Mouse (Mus musculus): ENCODE results near the gene Slf2.

The Slf2 gene

DNA sequence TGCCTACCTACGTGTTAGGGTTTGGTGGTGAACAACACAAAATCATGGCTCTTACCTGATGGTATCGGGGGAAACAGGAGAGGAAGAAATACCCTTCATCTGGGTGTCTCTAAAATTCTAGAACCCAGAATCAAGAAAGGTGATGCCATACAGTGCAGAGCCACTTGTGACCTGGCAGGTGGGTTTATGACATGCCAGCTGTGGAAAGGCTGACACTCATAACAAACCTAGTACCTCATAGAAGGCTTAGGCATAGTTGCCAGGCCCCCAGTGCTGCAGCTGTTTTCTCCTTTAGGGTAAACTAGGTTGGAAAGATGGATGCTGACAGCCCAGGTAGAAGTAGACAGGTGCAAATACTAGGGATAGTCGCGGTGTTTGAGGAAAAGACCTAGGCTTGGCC is 53.5 kb downstream of the Slf2 start:
- no peak for DNase-seq (ENCODE audit: low read depth)

DNA sequence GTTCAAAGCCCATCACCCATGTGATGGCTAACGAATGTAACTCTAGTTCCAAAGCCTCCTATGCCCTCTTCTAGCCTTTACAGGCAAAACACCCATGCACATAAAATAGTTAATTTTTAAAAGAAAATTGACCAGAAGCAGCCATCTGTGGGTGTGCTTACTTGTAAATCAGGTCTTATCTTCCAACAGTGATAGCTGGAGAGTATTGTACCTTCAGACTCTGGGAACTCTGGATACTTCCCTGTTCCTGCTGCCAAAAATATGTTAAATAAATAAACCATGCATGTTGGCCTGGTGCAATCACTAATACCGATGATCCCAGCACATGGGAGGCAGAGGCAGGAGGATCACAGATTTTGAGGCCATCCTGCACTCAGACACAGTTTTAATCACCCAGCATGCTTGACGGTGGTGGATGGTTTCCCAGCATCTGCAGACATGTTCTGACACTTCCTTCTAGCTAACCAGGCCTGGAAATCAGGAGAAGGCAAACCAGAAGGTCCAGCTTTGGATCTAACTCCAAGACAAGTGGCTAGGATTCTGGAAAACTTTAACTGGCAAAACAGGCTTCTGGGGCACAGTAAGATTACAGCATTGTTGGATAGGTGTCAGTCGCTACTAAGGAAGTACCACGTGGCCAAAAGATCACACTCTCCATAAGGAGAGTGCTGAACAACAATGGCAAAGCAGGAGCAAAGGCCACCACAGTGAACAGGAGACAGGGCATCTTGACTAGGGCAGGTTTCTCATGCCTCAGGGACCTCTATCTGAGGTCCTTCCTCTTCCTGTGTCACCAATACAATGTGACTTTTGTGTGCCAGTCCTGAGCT is 54.4 kb downstream of the Slf2 start:
- no peak for DNase-seq (ENCODE audit: low read depth)

DNA sequence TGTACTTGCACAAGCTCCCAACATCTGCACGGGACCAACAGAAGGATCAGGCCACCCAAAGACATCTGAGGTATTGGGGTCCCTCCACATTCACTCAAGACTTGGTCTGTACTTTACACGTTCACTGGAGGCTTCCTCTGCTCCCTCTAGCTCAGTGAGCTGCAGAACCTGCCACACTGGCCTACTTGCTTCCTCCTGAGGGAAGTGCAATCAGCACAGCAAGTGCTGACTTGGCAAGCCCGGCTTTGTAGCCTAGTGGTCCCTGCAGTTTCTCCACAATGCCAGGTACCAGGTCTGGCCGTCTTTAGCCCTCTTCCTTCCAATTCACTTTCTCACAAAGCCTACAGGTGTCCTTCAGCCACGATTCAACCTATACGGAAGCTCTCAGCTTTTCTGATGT is 56.1 kb downstream of the Slf2 start:
- DNase-seq (ENCODE audit: low read depth), result no peak

DNA sequence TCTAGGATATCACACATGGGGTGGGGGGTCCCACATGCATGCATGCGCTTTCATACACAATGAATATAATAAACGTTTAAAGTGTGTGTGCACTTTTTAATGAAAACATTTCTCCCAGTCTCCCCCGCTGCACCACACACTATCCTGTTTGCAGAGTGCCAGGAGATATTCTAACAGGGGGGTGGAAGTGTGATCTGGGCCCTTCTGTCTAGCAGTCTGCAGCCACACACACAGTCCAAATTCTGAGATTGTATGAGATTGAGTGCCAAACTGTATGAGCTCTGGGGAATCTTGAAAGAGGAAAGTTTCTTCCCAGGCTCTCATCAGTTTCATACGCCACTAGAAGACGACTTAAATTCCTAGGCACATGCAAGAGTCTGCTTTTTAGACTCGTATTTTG is 56.9 kb downstream of the Slf2 start:
- DNase-seq (ENCODE audit: low read depth), result no peak

DNA sequence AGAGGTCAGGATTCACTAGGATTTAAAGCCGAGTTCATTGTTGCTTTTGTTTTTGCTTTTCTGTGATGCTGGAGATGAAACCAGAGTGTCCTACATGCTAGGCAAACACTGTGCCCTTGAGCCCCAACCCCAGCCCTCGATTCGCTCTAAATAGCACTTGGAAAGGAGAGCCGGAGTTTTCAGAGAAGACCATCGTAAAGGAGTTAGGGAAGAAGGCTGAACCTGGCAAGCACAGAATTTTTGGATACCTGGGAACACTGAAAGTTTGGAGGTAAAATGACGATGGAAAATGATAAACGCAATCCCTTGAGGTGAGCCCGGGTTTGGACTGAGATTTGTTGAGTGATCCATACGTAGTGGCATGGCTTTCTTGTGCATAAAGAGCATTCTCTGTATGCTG is 57.4 kb downstream of the Slf2 start:
- DNase-seq (ENCODE audit: low read depth), result no peak

DNA sequence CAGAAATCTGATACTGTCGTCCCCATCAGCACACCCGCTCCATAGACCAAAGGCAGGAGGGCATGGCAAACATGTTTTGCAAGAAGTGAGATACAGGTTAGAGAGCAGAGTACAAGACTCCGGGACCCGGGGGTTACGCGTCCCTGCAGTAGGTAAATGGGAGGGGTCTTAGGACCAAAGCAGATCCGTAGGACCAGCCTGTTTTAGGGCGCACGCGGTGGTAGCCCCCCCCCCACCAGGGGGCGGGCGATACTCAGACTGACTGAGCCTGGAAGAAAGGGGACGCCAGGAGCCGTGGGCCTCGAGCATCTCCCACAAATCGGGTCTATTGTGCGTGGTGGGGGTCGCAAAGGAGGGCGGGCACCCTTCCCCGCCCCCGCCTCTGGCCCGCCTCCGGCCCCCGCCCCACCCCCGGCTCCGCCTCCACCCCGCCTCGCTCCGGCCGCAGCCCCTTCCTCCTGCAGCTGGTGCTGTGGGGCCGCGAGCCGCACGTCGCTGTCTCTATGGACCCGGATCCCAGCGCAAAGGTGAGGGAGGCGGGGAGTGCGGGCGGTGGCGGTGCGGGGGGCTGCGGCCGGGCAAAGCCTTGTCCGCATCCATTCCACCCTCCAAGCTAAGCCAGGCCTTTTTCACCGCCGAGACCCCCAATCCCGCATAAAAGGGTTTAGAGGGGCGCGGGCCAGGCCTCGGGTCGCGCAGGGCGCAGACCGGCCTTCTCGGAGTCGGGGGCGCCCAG is 58.0 kb downstream of the Slf2 start, which contains the start of gene Sema4g:
Sema4g (plus strand) TSS at position 271 of the 736 bp plus-strand sequence.
- peak; percentile 56 for DNase-seq (ENCODE audit: low read depth)

DNA sequence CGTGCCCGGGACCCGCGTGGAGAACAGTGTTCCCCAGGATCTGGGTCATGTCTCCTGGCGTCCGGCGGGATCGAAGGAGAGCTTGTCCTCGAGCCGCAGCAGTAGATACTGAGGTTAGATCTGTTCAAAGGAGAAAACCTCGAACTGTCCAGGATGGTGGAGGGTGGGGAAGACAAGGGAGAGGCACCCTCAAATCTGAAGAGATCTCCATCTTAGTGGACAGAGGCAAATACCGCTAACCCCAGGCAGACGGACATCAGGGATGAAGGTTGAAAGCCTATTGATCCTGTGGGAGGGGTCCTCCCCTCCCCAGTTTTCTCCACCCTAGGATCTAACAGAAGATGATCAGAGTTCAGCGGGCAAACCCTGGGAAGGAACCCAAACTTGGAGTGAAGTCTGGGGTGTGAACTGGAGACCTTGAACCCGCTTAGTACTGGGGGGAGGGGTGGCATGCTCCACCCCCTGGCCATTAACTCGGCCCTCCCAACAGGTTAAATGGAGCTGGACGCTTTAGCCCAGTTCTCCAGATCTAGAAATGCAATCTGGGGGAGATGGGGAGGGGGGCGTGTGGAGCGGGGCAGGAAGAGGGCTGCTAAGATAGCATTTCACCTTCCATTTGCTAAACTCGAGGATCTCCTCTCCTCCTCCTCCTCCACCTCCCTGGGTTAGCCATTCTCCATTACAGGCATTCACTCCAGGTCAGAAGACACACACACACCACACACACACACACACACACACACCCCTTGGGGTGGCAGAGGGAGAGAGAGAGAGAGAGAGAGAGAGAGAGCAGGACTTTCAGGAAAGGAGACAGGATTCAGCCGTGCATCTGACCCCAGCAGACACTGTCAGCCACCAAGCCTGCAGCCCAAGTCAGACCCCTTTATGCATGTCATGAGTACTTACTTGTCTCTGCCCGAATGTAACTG is 58.9 kb downstream of the Slf2 start:
- no peak for DNase-seq (ENCODE audit: low read depth)

DNA sequence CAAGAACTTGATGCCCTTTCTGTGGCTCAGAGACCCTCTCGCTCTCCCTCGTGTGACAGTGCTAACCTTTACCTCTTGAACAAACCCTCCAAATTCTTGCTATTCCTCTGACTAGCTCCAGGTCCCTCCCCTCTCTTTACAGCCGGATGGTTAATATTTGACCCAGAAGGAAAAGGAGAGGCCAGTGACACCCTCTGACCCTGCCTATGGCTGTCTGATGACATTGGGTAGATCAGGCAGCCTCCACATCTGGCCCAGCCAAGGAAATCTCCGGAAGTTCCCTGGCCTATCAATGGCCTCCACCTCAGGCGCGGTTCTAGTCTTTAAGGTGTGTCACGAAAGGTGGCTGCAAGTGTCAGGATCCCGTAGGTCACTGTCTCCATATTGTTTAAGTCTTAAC is 60.1 kb downstream of the Slf2 start:
- no peak for DNase-seq (ENCODE audit: low read depth)

DNA sequence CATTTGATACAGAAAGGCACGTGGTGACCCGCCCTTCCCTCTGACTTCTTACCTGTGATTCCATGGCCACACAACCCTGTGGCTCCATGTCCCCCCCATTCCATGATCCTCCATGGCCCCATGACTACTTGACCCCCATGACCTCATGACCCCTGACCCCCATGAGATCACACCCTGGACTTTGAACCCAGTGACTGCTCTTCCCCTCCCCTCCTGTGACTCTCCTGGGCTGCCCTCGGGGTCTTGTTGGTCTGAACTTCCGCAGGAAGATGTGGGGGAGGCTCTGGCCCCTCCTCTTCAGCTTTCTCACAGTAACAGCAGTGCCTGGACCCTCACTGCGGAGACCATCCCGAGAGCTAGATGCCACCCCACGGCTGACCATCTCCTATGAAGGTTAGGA is 61.3 kb downstream of the Slf2 start:
- no peak for DNase-seq (ENCODE audit: low read depth)

DNA sequence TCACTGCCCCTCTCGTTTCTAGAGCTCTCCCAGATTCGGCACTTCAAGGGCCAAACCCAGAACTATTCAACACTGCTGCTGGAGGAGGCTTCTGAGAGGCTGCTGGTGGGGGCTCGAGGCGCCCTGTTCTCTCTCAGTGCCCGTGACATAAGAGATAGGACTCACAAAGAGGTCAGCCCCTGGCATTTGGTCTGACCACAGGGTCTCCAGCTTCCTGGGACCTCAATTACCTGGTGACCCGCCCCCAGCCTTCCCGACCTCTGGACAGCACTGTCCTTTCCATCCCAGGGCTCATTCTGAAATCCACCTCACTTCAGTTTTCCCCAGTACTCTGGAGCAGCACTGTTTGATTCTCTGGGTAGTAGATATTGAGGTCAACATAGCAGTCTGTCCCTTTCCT is 61.8 kb downstream of the Slf2 start:
- DNase-seq (ENCODE audit: low read depth), result no peak

DNA sequence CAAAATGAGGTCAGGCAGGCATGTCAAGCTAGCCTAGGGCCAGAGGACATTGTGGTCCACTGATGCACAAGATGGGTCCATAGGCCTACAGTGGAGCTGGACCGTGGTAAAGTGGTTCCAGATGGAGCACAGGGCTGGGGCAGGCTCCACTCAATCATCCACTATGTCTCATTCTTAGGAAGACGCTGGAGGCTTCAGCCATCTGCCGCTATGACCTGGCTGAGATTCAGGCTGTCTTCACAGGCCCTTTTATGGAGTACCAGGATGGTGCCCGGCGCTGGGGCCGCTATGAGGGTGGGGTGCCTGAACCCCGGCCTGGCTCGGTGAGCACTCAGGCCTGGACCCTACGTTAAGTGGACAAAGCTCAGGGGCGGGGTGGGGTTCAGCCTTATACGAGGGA is 66.8 kb downstream of the Slf2 start:
- no peak for DNase-seq (ENCODE audit: low read depth)

DNA sequence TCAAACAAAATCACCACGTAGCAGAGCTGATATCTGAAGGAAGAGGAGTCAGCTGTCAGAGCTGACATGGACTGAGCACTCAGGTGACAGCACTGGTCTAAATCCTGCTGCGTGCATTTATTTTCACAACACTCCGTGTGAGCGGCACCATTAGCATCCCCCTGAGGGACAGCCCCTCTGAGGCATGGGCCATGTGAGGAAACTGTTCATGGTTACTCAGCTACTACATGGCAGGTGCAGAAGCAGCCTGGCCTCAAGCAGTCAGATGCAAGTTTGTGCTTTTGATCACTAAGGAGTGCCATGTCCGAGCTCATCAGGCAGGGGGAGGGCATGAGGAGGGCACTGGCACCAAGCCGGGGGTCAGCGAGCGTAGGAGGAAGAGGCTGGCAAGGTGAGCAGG is 68.7 kb downstream of the Slf2 start:
- no peak for DNase-seq (ENCODE audit: low read depth)

DNA sequence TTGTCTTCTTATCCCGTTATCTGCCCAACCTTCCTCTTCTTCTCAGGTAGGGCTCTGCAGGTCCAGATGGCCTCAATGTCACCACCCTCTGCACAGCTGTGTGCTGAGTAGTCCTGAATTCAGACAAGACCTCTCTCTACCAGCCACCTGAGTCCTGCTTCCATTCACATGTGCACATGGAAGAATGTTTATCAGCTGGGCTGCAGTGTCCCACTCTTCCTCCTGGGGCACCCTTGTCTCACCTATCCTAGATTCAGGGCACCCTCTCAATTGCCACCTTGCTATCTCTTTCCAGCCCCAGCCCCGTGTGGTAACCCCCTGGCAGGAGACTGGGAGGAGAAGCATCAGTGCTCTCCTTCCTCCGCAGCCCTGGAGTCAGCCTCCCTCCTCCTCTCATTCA is 71.3 kb downstream of the Slf2 start:
- DNase-seq (ENCODE audit: low read depth), result no peak

DNA sequence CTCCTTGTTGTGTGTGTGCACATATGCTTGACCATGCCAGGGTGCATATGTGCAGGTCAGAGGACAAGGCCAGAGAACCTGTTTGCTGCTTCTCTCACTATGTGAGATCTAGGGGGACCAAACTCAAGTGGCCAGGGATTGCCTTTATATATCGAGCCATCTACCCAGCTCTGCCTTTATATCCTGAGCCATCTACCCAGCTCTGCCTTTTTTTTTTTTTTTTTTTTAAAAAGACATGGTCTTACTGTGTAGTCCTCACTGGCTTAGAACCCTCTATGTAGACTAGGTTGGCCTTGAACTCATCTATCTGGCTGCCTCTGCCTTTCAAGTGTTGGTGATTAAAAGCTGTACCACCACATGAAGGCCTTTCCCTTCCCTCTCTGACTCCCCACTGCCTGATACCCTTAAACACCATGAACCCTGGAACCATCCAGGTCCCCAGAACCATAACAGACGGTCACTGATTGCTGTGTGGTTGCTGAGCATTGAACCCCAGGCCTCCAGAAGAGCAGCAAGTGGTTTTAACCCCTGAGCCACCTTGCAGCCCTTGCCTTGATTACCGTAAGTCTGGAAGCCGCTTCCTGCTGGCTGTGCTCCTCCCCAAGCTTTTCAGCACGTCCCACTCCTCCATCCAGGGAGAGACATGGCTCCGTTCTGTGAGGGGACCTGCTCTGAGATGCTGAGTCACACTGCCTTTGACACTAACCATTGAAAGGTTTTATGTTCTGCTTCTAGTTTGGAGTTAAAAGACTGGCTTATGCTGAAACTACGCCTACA is 73.0 kb downstream of the Slf2 start:
- DNase-seq (ENCODE audit: low read depth), result no peak

DNA sequence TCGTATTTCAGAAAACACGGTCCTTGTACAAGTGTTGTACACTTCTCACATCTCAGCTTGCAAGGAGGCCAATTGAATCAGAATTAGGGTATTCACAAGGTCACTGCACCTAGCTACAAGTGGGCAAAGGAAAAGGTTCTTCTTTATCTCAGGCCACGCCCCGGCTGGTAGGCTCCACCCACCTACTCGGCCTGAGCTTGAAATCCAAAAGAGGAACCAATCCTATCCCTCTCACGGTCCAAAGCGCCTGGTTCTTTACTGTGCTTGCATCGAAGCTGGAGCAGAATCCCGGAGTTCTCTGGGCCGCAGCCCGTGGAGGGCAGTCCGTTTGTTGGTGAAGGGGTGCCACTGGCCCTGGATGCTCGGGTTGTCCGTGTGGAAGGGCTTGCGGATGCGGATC is 74.5 kb downstream of the Slf2 start, which contains the start of gene Twnk:
Twnk (plus strand) TSS at position 220 of the 400 bp plus-strand sequence.
- DNase-seq (ENCODE audit: low read depth), result peak; percentile 45

DNA sequence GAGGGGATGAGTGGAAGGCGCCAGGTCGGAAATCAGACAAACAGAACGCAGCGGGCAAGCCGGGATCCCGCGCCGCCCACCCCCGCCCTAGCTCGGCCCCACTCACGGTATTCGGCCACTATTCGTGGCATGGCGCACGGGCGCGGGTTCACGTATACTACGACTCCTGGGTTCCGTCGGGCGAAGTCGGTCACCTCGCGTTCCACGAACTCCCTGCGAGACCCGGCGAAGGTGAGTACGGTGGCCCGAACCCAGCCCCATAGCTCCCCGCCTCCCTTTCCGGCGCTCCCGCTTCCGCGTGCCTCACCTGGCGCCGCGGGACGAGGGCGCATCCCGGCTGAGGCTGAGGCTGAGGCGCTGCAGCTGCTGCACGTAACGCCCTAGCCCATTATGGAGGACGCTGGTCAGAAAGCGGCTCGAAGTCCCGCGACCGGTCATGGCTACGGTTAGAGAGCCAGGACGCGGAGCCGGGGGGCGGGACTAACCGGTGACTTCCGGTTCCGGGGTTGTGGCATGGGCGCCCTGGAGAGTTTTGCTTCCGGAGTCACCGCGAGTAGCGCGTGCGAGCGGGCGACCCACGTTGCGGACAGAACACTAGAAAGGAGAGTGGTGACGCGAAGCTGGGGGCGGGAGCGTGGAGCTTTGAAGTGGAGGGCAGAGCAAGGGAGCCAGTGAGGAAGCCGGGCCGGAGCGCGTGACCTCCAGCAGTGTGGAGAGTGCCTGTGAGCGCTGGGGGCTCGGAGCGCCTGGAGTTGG is 75.2 kb downstream of the Slf2 start, which contains the start of gene Mrpl43:
Mrpl43 (minus strand) TSS at position 486 of the 756 bp plus-strand sequence.
- peak; percentile 96 for DNase-seq (ENCODE audit: low read depth)

DNA sequence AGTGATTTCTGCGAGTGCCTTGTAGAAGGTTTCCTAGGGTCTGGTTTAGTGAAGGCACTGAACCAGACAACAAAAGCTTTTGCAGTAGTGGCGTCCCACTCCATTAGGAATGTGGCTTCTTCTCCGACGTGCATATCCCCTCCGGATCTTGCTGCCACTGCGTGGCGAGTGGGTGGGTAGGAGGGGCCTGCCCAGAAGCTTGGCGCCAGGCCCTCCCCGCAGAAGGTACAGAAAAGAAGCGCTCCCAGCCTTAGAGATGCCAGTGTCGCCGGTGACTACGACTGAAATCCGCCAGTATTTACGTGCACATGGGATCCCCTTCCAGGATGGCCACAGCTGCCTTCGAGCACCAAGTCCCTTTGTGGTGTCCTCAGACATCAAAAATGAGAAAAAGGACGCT is 76.1 kb downstream of the Slf2 start:
- no peak for DNase-seq (ENCODE audit: low read depth)

DNA sequence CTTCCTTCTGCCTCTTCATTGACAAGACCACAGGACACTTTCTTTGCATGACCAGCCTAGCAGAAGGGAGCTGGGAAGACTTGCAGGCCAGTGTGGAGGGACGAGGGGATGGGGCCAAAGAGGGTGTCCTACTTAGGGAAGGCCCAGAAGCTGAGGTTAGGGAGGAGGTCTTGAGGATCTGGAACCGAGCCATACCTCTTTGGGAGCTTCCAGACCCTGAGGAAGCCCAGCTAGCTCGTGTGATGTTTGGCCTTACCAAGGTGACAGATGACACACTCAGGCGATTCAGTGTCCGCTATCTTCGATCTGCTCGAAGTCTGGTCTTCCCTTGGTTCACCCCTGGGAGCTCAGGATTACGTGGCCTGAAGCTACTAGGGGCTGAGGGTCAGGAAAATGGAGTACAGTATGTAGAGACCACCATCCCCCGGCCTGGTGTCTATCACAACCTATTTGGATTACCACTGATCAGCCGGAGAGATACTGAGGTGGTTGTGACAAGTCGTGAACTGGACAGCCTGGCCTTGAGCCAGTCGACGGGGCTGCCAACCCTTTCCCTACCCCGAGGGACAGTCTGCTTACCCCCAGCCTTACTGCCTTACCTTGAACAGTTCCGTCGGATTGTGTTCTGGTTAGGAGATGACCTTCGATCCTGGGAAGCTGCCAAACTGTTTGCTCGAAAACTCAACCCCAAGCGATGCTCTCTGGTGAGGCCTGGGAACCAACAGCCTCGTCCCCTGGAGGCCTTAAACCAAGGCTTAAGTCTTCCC is 76.7 kb downstream of the Slf2 start:
- DNase-seq (ENCODE audit: low read depth), result no peak

DNA sequence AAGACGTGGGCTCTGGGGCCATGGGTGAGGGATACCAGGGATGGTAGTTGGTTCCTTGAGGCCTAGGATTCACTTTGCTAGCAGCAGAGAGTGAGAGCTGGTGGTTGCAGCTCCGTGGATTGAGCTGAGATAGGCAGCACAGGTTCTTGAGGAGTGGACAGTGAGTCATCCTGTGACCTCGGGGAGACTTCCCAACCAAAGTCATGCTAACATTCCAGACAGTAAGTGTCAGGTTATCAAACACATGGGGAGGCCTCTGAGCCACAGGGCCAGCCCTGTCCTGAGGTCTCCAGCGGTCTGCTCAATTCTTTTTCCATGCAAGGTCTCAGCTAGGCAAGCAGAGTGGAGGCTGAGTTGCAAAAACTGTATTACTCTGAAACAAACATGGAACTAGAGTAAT is 79.7 kb downstream of the Slf2 start:
- no peak for DNase-seq (ENCODE audit: low read depth)

DNA sequence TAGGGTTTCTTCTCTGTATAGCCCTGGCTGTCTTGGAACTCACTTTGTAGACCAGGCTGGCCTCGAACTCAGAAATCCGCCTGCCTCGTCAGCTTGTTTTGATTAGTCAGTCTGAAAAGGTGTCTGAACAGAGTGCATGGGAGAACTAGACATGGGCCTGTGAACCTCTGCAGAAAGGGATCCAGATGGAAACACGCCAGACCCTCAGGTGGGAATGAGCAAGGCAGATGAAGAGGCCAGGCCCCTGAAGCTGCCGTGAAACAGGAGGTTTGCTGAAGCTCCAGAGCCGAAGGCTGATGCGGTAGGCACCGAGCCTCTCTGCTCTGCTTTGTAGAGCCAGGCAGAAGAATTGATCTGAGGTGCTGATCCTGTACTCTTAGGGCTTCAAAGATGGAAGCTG is 81.3 kb downstream of the Slf2 start:
- no peak for DNase-seq (ENCODE audit: low read depth)
